Mouse (Mus musculus): ENCODE measurements around the gene Ipo5. TPM values are rescaled to one million over a fixed set of nuclear protein-coding genes. Genes with fewer than 3 reads are reported as not detected.

Gene Ipo5
- total and polyA plus RNA-seq, 3 experiments: 167 to 259 (median 252) TPM

GRCm38 (mm10) chr14:120924044-120924443 is 13.0 kb downstream of the Ipo5 start:
- no peaks in the 10 kb centered on the region for H3K9me3 ChIP-seq (replicated peaks; ENCODE audit: low read length)

GRCm38 (mm10) chr14:120925731-120926585 is 14.9 kb downstream of the Ipo5 start:
- Histone ChIP-seq H3K9ac (ENCODE audit: insufficient read depth, low read depth) (no peak overlapping the region), H3K36me3 (replicated peaks in 1 of 2; ENCODE audit: control insufficient read depth in 1 of 2, insufficient read depth in 1 of 2, low read length in 1 of 2) (peaks cover 77 to 97% of the 10 kb centered on the region in 2 experiments), H3K4me2 (ENCODE audit: insufficient read depth, low read depth, poor library complexity, severe bottlenecking) (no peak overlapping the region), H3K27ac (ENCODE audit: insufficient read depth, low read depth) (no peak overlapping the region), H3K4me3 (replicated peaks in 1 of 3; ENCODE audit: low read depth in 2 of 3, low read length in 2 of 3, poor library complexity in 1 of 3) (no peak overlapping the region), H3K9me3 (replicated peaks; ENCODE audit: low read length) (no peaks in the 10 kb centered on the region), H3K27me3 (replicated peaks) (no peaks in the 10 kb centered on the region), H3K79me2 (replicated peaks; ENCODE audit: control insufficient read depth, extremely low read depth, insufficient read depth, poor library complexity, severe bottlenecking) (0 out of 2 replicates have a peak, but pooled peaks cover 2% of the 10 kb centered on the region), H3K4me1 (ENCODE audit: control insufficient read depth in 1 of 2, insufficient read depth in 2 of 2) (no peaks in the 10 kb centered on the region)
- TF ChIP-seq HCFC1 (IDR thresholded peaks at IDR 0.05; ENCODE audit: low read depth, low read length) (no peak), TBP (conservative IDR thresholded peaks at IDR 0.05; ENCODE audit: low read depth, low read length) (no peak), UBTF (IDR thresholded peaks at IDR 0.05; ENCODE audit: low read depth, low read length) (no peak), ZC3H11A (IDR thresholded peaks at IDR 0.05; ENCODE audit: low read depth, low read length) (no peak), MAZ (IDR thresholded peaks at IDR 0.05; ENCODE audit: low read depth, low read length) (no peak), SMC3 (IDR thresholded peaks at IDR 0.05; ENCODE audit: low read depth, low read length) (no peak), PAX5 (IDR thresholded peaks at IDR 0.05; ENCODE audit: low read length) (no peak), CHD1 (IDR thresholded peaks at IDR 0.05; ENCODE audit: low read depth, low read length) (no peak), NELFE (IDR thresholded peaks at IDR 0.05; ENCODE audit: low read depth, low read length) (no peak), ZNF384 (IDR thresholded peaks at IDR 0.05; ENCODE audit: low read depth, low read length) (no peak), MYC (IDR thresholded peaks at IDR 0.05; ENCODE audit: low read depth, low read length) (no peak), USF2 (conservative IDR thresholded peaks at IDR 0.05; ENCODE audit: low read depth, low read length) (no peak), TCF12 (IDR thresholded peaks at IDR 0.05; ENCODE audit: low read depth, low read length) (no peak), GABPA (IDR thresholded peaks at IDR 0.05; ENCODE audit: insufficient replicate concordance, low read depth, low read length) (no peak), SIN3A (IDR thresholded peaks at IDR 0.05; ENCODE audit: low read length) (no peak), NRF1 (IDR thresholded peaks at IDR 0.05; ENCODE audit: low read depth, low read length) (no peak), RCOR1 (conservative IDR thresholded peaks at IDR 0.05; ENCODE audit: low read depth, low read length) (no peak), ETS1 (conservative IDR thresholded peaks at IDR 0.05; ENCODE audit: low read depth, low read length) (no peak)
- in situ Hi-C loops (cut with MboI; ENCODE audit: low pct_ligation_motif_present, low pct_unique_long_range_greater_than_20kb, low sequenced_read_pairs) (no loop called here), dilution Hi-C loops (cut with MboI; ENCODE audit: extremely low pct_ligation_motif_present, extremely low pct_unique_long_range_greater_than_20kb, low sequenced_read_pairs) (no loop called here)
- no peak for DNase-seq (ENCODE audit: extremely low read depth)

More at GRCm38 (mm10) chr14:120924044-120924443, 13.0 kb downstream of the Ipo5 start:
- H3K27ac ChIP-seq (ENCODE audit: insufficient read depth, low read depth): no peak overlapping the region
- in situ Hi-C loops (cut with MboI; ENCODE audit: low pct_ligation_motif_present, low pct_unique_long_range_greater_than_20kb, low sequenced_read_pairs) (no loop called here), dilution Hi-C loops (cut with MboI; ENCODE audit: extremely low pct_ligation_motif_present, extremely low pct_unique_long_range_greater_than_20kb, low sequenced_read_pairs) (no loop called here)
- peaks cover 74 to 96% of the 10 kb centered on the region in 2 experiments for H3K36me3 ChIP-seq (replicated peaks in 1 of 2; ENCODE audit: control insufficient read depth in 1 of 2, insufficient read depth in 1 of 2, low read length in 1 of 2)
- no peaks in the 10 kb centered on the region for H3K4me1 ChIP-seq (ENCODE audit: control insufficient read depth in 1 of 2, insufficient read depth in 2 of 2)
- H3K27me3 ChIP-seq (replicated peaks): no peaks in the 10 kb centered on the region
- no peak overlapping the region for H3K9ac ChIP-seq (ENCODE audit: insufficient read depth, low read depth)
- no peak overlapping the region for H3K4me2 ChIP-seq (ENCODE audit: insufficient read depth, low read depth, poor library complexity, severe bottlenecking)
- TF ChIP-seq ETS1 (conservative IDR thresholded peaks at IDR 0.05; ENCODE audit: low read depth, low read length): no peak
- TF ChIP-seq JUND (conservative IDR thresholded peaks at IDR 0.05; ENCODE audit: low read depth, low read length): no peak
- no peak for TF ChIP-seq RAD21 (IDR thresholded peaks at IDR 0.05; ENCODE audit: low read depth, low read length)
- TF ChIP-seq USF1 (IDR thresholded peaks at IDR 0.05; ENCODE audit: low read depth, low read length): no peak
- TF ChIP-seq NRF1 (IDR thresholded peaks at IDR 0.05; ENCODE audit: low read depth, low read length): no peak
- no peak for TF ChIP-seq TBP (conservative IDR thresholded peaks at IDR 0.05; ENCODE audit: low read depth, low read length)
- no peak for TF ChIP-seq RCOR1 (conservative IDR thresholded peaks at IDR 0.05; ENCODE audit: low read depth, low read length)
- no peak for TF ChIP-seq KAT2A (IDR thresholded peaks at IDR 0.05; ENCODE audit: insufficient replicate concordance, low read length)
- no peak for TF ChIP-seq HCFC1 (IDR thresholded peaks at IDR 0.05; ENCODE audit: low read depth, low read length)
- H3K4me3 ChIP-seq (replicated peaks in 1 of 3; ENCODE audit: low read depth in 2 of 3, low read length in 2 of 3, poor library complexity in 1 of 3): no peak overlapping the region
- no peak for DNase-seq (ENCODE audit: extremely low read depth)
- peaks cover 7% of the 10 kb centered on the region; the same call in 1 of the 2 replicates for H3K79me2 ChIP-seq (replicated peaks; ENCODE audit: control insufficient read depth, extremely low read depth, insufficient read depth, poor library complexity, severe bottlenecking)
